Mouse (Mus musculus) left cerebral cortex, postnatal 36 days (tissue): ENCODE measurements around the gene Myd88. TPM values are rescaled to one million over a fixed set of nuclear protein-coding genes. Genes with fewer than 3 reads are reported as not detected.
A peak's percentile ranks its signal among the peaks of the same experiment; 100 is the strongest.

Experiments used
- DNase-seq, 2 experiments: peaks; one replicate each; pipeline ENCODE4 v3.0.0; 2021 to 2022; ENCODE audit warnings: low spot score in 2 of 2, mixed read lengths in 1 of 2
- intact Hi-C: fragments of 180-260 bp; cut with DNase I; formaldehyde crosslinking; loops from one replicate; pipeline ENCODE4 v1.15.1; 2025
- total RNA-seq, 2 experiments: library from RNA; stranded (reverse); gene quantifications; 2 replicates each; pipeline ENCODE4 v1.2.3; 2021

The Myd88 gene
- total RNA-seq, 2 experiments from 2014 or later, result 6.2 to 6.5 TPM

DNA sequence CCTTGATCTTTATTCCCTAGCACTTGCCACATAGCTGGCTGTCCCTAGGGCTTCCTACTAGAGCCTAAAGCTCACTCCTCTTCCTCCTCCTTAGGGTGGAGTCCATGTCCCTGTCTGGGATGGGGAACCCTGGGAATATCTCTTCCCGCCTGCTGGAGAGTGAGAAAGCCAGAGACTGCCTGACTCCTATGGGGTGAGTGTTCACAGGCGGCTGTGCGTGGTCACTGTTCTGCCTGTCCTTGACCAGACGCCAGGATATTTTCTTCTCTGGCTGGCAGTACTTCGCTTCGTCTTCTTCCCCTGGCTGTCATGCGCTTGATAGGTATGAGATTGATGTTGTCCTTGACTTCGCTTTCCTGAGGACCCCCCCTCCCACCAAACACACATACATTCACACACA lies 5.2 kb upstream of the Myd88 start:
- intact Hi-C loops, result loop anchor here (10.0 kb wide), 1 partner anchor 422 kb away; the partner anchor contains the start of gene Ctdspl

DNA sequence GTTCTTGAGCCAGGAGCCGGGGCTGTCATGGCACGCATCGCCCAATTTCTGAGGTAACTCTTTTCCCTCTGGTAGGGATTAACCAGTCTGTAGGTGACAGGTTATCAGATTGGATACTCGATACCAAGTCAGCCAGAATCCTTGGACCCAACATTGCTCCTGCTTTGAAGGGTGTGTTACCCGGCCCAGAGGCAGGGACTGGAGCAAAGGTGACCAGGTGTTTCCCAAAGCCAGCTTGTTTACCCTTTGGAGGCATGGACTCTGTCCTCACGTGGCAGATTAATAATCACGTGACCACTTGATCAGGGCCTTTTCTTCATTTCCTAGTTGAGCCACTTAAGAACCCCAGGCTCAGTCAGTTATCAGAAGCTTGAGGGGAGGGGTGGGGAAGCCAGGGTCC lies 1.5 kb upstream of the Myd88 start:
- intact Hi-C loops, result loop anchor here (10.0 kb wide), 1 partner anchor 418 kb away; the partner anchor contains the start of gene Ctdspl

More for the DNA sequence above, 5.2 kb upstream of the Myd88 start:
- DNase-seq, result no peak

DNA sequence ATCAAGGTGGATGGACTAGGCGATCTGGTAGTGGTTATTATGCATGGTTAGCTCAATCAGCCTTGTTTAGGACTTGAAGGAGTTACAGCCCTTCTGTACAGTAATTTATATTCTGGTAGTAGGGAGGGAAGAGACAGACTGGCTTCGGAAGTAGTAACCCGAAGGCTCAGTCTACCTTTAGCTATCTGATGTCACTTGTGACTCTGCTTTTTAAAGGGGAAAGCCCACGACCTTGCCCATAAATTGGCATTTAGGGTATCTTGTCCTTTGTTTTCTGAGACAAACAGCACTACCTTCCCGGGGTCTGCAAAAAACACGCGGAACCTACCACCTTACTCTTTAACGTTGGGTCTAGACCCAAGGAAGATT lies 1.0 kb downstream of the Myd88 start:
- DNase-seq, result no peak
- intact Hi-C loops, result loop anchor here (2.0 to 10.0 kb wide), 2 partner anchors 17 to 415 kb away; partner anchors contain the start of genes Ctdspl and Oxsr1

More for the DNA sequence above, 1.5 kb upstream of the Myd88 start:
- no peak for DNase-seq

DNA sequence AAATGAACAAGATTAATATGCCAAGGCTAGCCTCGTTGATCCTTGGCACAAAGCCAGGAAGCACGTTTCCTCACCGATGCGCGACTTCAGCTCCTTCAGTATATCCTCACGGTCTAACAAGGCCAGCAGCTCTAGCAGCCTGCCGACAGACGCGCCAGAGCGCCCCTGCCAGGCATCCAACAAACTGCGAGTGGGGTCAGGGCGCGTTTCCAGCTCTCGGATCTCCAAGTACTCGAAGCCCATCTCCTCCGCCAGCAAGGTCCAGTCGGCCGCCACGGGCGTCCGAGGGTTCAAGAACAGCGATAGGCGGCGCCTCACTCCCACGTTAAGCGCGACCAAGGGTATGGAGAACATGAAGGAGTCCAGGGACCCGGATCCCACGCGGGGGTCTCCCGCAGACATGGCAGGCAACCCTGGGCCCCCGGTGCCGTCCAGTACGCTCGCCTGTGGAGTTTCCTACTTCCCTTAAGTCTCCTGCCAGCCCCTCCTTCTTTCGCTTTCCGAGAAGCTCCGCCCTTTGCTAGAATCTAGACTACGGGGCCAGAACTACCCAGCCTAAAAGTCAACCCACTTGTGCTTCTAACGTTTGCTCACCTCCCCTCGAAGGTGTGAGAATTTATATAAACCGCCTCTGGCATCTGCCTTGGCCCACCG lies 1.5 kb downstream of the Myd88 start, which contains the start of gene Acaa1a:
Gene Acaa1a (plus strand): TSS at position 119 of the 654 bp plus-strand sequence.
- intact Hi-C loops, result loop anchor here (2.0 to 10.0 kb wide), 2 partner anchors 17 to 415 kb away; partner anchors contain the start of genes Ctdspl and Oxsr1
- peak; percentile 49 to 54 for DNase-seq

DNA sequence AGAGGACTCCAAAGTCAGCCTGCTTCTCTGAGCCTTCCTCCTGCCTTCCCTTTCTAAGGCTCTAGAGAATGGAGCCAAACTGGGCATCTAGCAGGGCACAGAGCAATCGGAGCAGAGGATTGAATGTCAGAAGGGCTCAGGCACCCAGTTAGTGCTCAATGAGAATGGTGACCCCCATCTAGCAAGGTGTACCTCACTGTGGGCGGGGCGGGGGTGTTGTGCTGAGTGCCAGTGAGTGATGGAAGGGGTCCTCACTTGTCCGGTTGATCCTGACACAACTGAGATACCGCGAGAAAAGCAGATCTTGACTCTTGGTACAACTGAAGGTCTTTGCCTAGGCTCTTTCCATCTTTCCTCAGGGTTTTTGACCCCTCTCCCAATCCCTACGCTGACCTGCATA lies 2.1 kb downstream of the Myd88 start:
- intact Hi-C loops, result no loop called here
- DNase-seq, result no peak

DNA sequence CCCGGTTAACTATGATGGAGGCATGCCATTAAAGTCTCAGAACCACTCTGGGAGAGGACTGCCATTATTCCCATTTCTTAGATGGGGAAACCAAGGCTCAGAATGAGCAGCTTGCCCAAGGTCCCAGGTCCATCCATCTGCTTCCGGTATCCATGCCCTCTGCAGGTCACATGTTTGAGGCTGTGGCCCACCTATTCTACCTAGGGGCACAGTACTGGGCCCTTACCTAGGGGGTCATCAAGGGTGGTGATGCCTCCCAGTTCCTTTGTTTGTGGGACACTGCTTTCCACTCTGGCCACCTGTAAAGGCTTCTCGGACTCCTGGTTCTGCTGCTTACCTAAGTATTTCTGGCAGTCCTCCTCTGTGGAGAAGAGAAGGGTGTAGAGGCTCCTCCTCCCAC lies 2.9 kb downstream of the Myd88 start:
- intact Hi-C loops, result no loop called here

DNA sequence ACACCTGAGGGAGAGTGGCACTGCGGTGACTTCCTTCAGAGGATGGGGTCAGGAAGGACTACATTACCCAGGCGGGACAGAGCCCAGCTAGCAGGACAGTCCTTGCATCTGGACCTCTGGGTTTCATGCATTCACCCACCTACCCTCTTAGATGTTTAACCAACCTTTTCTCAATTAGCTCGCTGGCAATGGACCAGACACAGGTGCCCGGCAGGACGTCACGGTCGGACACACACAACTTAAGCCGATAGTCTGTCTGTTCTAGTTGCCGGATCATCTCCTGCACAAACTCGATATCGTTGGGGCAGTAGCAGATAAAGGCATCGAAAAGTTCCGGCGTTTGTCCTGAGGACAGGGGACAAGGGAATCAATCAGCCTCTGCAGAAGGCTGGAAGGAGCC lies 3.4 kb downstream of the Myd88 start:
- no peak for DNase-seq
- intact Hi-C loops, result no loop called here

More for the DNA sequence above, 2.9 kb downstream of the Myd88 start:
- no peak for DNase-seq

DNA sequence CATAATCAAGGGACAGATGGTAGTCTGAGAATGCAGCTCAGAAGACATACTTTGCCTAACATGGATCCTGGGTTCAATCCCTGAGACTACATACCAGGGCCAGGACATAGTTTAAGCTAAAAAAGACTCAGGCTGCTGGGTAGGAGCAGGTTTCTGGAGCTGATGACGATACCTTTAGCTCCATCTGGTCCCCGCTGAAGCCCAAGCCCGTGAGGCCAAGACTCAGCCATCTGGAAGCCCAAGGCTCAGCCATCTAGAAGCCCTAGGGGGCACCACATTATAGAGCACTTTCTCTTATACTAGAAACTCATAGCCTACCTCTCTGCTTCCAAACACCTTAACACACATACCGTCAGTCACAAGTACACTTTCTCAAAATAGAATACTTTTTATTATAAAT lies 5.6 kb downstream of the Myd88 start:
- intact Hi-C loops, result no loop called here

DNA sequence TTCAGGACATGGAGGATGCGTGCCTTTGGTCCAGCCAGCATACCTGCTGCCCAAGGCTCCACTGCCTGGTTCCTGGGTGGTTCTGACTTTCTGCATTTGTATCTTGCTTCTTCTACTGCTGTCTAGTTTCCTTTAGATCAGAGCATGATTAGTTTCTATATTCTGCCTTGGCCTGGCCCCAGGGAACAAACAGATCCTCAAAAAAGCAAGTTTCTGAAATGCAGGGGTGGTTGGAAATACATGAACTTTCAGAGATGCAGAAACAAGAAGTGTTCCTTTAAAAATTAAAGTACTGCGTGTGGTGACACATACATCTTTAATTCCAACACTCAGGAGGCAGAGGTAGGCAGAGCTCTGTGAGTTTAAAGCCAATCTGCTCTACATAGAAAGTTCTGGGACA lies 6.4 kb downstream of the Myd88 start:
- intact Hi-C loops, result no loop called here

More for the DNA sequence above, 5.6 kb downstream of the Myd88 start:
- no peak for DNase-seq

DNA sequence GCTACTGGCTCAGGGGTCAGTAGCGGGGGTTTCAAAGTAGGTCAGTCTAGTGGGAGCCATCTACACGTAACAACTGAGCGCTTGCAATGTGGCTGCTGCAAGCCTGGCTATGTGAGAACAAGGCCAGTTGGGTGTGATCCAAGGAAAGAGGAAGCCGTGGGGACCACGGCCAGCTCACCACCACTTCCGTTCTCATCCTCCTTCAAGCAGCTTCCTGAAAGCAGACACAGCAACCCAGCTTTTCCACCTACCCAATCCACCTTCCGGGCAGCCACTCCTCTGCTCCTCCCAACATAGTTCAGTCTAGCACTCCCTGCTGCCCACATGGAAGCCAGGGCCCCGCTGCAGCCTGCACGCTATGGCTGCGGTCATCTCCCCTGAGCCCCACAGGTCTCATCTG lies 6.9 kb downstream of the Myd88 start:
- peak; percentile 35 to 39 for DNase-seq

More for the DNA sequence above, 6.4 kb downstream of the Myd88 start:
- peak; percentile 34 to 42 for DNase-seq

DNA sequence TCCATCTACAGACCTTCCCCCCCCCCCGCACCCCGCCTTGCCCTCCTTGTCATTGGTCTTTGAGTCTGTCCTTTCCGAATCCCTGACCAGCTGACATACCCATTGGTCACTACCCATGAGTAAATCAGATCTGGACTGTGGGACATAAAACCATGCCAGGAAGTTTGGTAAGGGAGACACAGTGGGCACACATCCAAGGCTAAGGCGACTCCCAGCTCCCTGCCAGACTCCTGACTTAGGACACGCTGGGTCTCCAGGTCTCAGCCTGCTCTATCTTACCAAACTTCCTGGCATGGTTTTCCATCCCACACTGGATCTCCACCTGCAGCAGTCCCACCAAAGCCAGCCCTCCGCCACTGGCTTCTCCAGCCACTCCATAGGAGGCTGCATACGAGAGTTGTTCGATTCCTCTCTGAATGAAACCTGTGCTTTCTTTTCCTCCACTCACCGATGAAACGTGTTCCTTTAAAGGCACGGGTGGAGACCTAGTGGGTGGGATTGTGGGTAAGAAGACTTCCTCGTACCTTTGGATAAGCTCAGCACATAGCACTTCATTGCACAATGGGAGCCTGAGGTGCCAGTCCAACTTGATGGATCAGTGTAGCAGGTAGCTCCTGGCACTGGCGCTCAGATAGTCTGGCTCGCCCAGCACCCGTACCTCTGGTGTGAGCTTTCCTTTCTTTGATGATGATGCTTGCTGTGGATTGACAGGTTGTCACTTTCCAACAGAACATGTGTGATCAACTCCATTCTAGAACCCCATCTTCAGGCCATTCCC lies 10.8 kb downstream of the Myd88 start:
- intact Hi-C loops, result no loop called here
- no peak for DNase-seq

More for the DNA sequence above, 6.9 kb downstream of the Myd88 start:
- intact Hi-C loops, result no loop called here

DNA sequence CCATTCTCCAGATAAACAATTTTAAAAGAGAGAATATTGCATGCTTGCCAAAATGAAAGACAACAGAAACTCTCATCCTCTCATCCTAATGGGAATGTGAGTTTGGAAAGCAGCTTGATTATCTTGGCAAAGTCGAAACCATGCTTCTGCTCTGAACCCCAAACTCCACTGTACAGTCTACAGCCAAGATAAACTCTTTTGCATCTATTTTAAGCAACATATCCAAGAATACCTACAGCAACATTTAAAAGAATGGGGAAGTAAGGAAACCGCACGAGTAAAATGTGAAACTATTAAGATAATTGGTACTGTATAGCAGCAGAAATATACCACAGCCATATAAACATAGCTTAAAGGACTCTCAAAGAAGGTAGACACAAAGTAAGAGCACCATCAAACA lies 12.7 kb downstream of the Myd88 start:
- no peak for DNase-seq
- intact Hi-C loops, result no loop called here

DNA sequence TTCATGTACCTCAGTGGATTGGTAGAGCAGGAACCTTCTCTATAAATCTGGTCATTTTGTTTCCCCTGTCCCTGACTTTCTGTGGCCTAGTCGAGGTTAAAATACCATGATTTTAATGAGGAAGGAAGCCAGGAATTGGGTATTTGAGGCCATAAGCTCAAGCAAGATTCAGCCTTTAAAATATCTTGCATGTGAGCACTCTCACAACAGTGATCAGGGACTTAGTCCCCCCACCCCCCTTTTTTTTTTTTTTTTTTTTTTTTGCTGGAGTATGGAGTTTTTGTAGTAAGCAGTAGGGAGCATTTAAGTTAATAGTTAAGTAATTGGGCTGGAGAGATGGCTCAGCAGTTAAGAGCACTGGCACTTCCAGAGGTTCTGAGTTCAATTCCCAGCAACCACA lies 17.1 kb downstream of the Myd88 start:
- intact Hi-C loops, result no loop called here
- no peak for DNase-seq

DNA sequence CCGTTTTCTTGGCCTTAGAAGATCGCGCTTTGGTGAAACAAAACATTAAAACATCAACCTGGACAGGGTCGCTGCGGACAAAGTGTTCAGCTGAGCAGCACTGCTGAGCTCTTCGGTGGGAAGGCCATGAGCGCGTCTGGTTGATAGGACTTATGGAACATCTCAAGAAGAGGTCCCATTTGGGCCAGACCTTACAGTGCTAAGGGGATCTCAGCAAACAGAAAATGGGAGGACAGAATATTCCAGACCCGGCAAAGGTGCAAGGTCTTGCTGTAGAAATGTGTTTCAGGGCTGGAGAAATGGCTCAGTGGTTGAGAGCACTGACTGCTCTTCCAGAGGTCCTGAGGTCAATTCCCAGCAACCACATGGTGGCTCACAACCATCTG lies 18.0 kb downstream of the Myd88 start:
- no peak for DNase-seq
- intact Hi-C loops, result loop anchor here (2.0 kb wide), 1 partner anchor 18 kb away; the partner anchor contains the start of gene Myd88

DNA sequence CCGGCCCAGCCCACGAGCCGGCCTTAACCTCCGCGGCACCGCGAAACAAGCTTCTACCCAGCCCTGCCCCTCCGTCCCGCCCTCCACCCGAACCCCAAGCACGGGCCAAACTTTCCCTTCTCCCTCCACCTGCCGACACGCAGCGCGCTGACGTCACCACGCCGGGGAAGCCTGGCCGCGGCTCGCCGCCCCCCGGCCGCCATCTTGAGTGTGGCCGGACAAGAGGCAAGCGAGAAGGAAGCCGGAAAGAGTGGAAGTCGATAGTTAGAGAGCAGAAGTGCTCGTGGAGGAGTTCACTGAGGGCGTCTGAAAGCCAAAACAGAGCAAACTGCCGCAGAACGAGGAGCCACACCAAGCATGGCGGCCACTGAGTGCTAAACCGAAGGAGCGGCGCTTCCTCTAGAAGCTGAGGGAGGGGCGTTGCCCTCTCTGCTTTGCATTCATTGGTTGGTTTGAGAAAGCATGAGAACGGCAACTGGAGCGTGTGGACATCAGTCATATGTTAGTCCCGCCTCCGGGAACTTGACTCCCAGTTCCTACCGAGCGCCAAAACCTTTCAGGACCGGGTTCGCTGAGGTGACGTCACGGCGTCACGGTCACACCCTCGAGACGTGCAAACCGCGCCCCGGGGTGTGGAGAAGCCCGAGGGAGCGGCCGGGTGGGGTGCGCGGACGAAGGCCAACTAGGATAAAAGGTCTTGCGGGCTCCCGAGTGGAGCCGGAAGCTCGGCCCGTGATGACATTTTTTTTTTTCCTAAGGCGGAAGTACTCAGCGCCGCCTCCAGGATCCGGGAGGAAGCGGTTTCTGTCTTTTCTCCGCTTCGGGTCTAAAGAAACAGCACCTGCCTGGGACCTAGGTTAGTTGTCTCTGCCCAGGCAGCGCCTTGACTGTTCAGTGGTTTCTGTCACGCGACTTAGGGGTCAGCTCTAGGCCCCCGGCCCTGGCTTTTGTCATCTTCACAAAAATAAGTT lies 18.6 kb downstream of the Myd88 start, which contains the start of gene Oxsr1:
Gene Oxsr1 (minus strand): TSS at position 139 of the 971 bp plus-strand sequence.
- DNase-seq, result peak; percentile 98 to 99
- intact Hi-C loops, result loop anchor here (2.0 kb wide), 1 partner anchor 18 kb away; the partner anchor contains the start of gene Myd88

DNA sequence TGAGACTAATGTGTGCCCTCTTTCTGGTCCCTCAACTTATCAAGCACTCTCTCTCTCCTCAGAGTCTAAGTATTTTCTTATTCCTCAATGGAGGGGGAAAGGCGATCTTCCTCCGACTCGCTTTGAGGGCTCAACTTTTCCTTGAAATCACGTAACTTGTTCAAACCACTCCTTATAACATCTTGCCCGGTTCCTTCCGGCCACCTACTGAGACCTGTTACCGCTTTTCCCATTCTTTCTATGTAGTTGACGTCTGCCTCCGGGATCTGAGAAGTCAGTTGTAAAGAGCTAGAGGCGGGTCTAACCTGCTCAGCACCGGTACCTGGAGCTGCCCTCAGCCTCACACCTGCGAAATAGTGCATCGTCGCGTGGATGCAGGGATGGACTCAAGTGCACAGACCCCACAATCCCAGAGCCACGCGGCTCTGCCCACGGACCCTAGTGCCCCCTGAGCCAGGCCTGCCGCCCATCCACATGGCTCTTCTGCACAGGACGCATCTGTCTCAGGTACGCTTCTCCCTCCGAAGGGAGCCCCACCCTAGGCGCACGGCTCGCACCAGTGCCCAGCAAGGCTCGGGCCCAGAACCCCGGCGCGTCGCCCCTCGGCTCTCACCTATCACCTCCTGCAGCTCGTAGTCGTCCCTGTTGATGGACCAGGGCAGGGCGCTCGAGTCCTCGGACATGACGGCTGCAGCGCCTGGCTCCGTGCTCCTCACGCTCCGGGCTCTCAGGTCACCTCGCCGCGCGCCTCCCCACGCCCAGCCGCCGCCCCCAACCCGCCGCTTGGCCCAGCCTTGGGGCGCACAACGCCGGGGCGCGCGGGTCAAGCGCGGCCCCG lies 19.6 kb downstream of the Myd88 start:
- intact Hi-C loops, result loop anchor here (2.0 kb wide), 1 partner anchor 19 kb away; the partner anchor contains the start of gene Myd88

DNA sequence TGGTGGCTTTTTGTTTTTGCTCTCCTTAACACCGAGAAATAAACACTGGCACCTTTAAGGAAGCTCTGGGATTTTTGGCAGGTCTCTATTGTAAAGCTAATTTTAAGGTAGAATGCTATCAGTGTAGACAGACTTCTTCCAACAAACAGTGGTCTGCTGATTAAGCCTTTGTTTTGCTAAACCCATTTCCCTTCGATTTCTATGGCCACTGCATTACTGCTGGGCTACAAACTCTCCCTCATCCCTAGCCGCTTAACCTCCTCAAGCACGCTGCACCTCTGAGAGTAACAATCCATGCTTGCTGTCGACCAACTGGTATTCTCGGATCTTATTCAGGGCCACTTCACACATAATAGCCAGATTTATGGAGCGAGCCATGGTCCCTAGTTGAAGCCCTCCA lies 20.3 kb downstream of the Myd88 start:
- intact Hi-C loops, result no loop called here
- no peak for DNase-seq

More for the DNA sequence above, 19.6 kb downstream of the Myd88 start:
- DNase-seq, result no peak

DNA sequence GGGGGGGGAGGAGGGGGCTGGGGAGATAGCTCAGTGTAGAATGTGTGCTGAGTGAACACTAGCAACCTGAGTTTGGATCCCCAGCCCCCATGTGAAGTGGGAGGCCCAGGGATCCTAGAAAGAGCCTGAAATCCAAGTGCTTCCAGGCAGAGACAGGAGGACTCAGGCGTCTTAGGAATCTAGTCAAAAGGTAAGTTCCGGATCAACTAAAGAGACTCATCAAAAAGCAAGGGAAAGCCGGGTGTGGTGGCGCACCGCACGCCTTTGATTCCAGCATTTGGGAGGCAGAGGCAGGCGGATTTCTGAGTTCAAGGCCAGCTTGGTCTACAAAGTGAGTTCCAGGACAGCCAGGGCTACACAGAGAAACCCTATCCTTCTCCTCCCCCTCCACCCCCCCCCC lies 20.8 kb downstream of the Myd88 start:
- intact Hi-C loops, result no loop called here
- no peak for DNase-seq
